Mouse (Mus musculus) heart, embryonic 14.5 days (tissue): ENCODE results near the gene Rapgef1. TPM values are rescaled to one million over a fixed set of nuclear protein-coding genes. Genes with fewer than 3 reads are reported as not detected.
"Not testable (repeated sequence)": the region's sequence is repeated elsewhere in the genome, so short reads cannot be mapped to it uniquely, and the experiment has no call there.

Source experiments
- ATAC-seq: fragments of 200-750 bp; cut with Nextera tagmentation; 2 replicates; pipeline ENCODE4 v1.8.0; 2017; ENCODE audit warnings: low read depth, moderate TSS enrichment; ENCODE audit not compliant: insufficient number of reproducible peaks, insufficient read depth, low FRiP score
- H3K27ac ChIP-seq, 2 experiments: fragments of 200-500 bp in 1 of 2; fragments of 300-500 bp in 1 of 2; sonication (generic) in 1 of 2; replicated peaks in 1 of 2; 2 replicates each; pipeline ENCODE4 v1.5.1; 2012 to 2014; ENCODE audit warnings: low read depth in 2 of 2, low read length in 2 of 2, control low read depth in 1 of 2, mild to moderate bottlenecking in 1 of 2, mixed read lengths in 1 of 2; ENCODE audit not compliant: control insufficient read depth in 1 of 2, insufficient read depth in 1 of 2
- H3K27me3 ChIP-seq: fragments of 300-500 bp; sonication (generic); 2 replicates; pipeline ENCODE4 v1.6.1; 2014; ENCODE audit warnings: mild to moderate bottlenecking, low read length, control low read depth; ENCODE audit not compliant: control insufficient read depth, insufficient read depth
- H3K36me3 ChIP-seq: fragments of 300-500 bp; sonication (generic); 2 replicates; pipeline ENCODE4 v1.6.1; 2014; ENCODE audit warnings: mild to moderate bottlenecking, control low read depth, low read length, mixed read lengths; ENCODE audit not compliant: control insufficient read depth, insufficient read depth
- H3K4me1 ChIP-seq, 2 experiments: fragments of 200-500 bp in 1 of 2; fragments of 300-500 bp in 1 of 2; sonication (generic) in 1 of 2; 2 replicates each; pipeline ENCODE4 v1.6.1; 2012 to 2014; ENCODE audit warnings: low read length in 2 of 2, control low read depth in 1 of 2, mixed read lengths in 1 of 2; ENCODE audit not compliant: control insufficient read depth in 2 of 2, insufficient read depth in 2 of 2
- H3K4me2 ChIP-seq: fragments of 300-500 bp; sonication (generic); 2 replicates; pipeline ENCODE4 v1.6.1; 2014; ENCODE audit warnings: mild to moderate bottlenecking, low read length
- H3K4me3 ChIP-seq, 2 experiments: fragments of 200-500 bp in 1 of 2; fragments of 300-500 bp in 1 of 2; sonication (generic) in 1 of 2; 2 replicates each; pipeline ENCODE4 v1.5.1; 2012 to 2014; ENCODE audit warnings: low read length in 2 of 2, mild to moderate bottlenecking in 2 of 2, control low read depth in 1 of 2, low read depth in 1 of 2, moderate library complexity in 1 of 2; ENCODE audit not compliant: control insufficient read depth in 1 of 2, insufficient read depth in 1 of 2
- H3K9ac ChIP-seq: fragments of 300-500 bp; sonication (generic); 2 replicates; pipeline ENCODE4 v1.6.1; 2014; ENCODE audit warnings: mild to moderate bottlenecking, low read length
- H3K9me3 ChIP-seq: fragments of 300-500 bp; sonication (generic); 2 replicates; pipeline ENCODE4 v1.6.1; 2016; ENCODE audit warnings: low read length, control low read depth; ENCODE audit not compliant: control insufficient read depth
- whole genome bisulfite sequencing: fragments of 180-500 bp; shearing (Covaris S2); extraction: QIAGEN DNeasy Blood & Tissue Kit; methylation state at CpG from one replicate; pipeline ENCODE4 v1.1.7; 2014; 5-methylcytosine and 5-hydroxymethylcytosine counted together
- polyA plus RNA-seq: library from polyadenylated mRNA; unstranded; fragments of >200 nt; fragmentation: Nextera tagmentation; extraction: Ambion mirVana; gene quantifications from 2 replicates; pipeline ENCODE4 v1.2.1, GENCODE M21; 2014

The Rapgef1 gene
- polyA plus RNA-seq, 1 experiment from 2014 or later, result 12.6 TPM

- ATAC-seq, result no peak
Observed at GRCm38 (mm10) chr2:29764831-29765230, 145.3 kb downstream of the Rapgef1 start.

DNA sequence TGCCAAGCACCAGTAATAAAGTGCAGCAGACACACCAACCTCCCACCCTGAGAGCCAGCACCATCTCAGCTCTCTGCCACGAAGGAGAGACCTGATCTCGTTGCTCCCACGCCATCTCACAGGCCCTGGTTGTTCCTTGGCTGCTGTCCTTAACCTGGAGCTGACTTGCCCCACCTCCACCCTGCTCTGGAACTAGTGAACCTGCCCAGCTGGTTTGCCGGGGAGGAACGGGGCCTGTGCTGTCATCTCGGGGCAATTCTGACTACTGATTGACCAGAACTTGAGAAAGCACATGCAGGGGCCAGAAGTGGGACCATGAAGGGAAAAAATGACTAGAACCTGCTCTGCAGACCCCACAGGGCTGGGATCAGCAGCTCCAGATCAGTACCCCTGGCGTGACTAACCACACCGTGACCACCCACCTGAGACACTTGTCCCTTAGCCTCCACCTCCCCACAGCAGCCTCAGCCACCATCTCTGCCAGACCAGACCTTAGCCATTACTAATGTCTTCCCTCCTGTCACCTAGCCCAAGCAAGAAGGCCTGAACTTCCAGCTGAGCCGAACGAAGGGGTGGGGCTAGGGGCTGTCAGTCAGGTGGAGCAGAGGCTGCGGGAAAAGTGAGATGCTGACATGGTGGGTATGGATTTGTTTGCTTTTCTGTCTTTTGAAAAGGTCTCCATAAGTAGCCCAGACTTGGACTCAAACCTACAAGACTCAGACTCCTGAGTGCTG is 148.6 kb downstream of the Rapgef1 start:
- Histone ChIP-seq H3K4me3 (no peak overlapping the region), H3K27me3 (0 out of 2 replicates have a peak, but pooled peaks cover under 1% of the 10 kb centered on the region), H3K4me1 (0 out of 4 replicates have a peak, but pooled peaks cover 0 to 2% of the 10 kb centered on the region in 2 experiments), H3K36me3 (no peaks in the 10 kb centered on the region), H3K27ac (no peak overlapping the region), H3K9me3 (no peaks in the 10 kb centered on the region), H3K9ac (no peak overlapping the region), H3K4me2 (no peak overlapping the region)
- WGBS, result 57% methylated on average over 11 of the region's 11 CpGs
- no peak for ATAC-seq

More at GRCm38 (mm10) chr2:29764831-29765230, 145.3 kb downstream of the Rapgef1 start:
- Histone ChIP-seq H3K4me3 (no peak overlapping the region), H3K9me3 (no peaks in the 10 kb centered on the region), H3K27me3 (0 out of 2 replicates have a peak, but pooled peaks cover 10% of the 10 kb centered on the region), H3K4me1 (no peaks in the 10 kb centered on the region), H3K4me2 (no peak overlapping the region), H3K36me3 (no peaks in the 10 kb centered on the region), H3K9ac (no peak overlapping the region), H3K27ac (no peak overlapping the region)
- 3% methylated on average over 1 of the region's 1 CpGs for WGBS

DNA sequence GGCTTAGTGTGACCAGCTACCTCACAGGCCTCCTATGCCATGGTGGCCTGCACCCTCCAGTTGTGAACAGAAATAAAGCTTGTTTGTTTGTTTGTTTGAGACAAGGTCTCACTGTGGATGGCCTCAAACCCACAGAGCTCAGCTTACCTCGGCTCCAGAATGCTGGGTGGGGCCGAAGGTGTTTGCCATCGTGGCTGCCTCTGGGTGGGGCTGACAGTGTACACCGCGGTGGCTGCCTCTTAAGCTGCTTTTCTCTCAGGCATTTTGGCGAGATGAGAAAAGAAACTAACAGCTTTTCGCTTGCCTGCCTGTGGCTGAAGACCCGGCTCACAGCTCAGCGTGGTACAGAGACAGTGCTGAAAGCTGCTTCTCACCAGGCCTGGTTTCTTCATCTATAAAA is 149.4 kb downstream of the Rapgef1 start:
- Histone ChIP-seq H3K27me3 (no peaks in the 10 kb centered on the region), H3K9me3 (no peaks in the 10 kb centered on the region), H3K4me3 (no peak overlapping the region), H3K4me2 (no peak overlapping the region), H3K4me1 (peaks cover 0 to 2% of the 10 kb centered on the region in 2 experiments; a peak in 2 of 4 replicates), H3K36me3 (no peaks in the 10 kb centered on the region), H3K27ac (no peak overlapping the region), H3K9ac (no peak overlapping the region)
- 65% methylated on average over 9 of the region's 9 CpGs for WGBS
- no peak for ATAC-seq

DNA sequence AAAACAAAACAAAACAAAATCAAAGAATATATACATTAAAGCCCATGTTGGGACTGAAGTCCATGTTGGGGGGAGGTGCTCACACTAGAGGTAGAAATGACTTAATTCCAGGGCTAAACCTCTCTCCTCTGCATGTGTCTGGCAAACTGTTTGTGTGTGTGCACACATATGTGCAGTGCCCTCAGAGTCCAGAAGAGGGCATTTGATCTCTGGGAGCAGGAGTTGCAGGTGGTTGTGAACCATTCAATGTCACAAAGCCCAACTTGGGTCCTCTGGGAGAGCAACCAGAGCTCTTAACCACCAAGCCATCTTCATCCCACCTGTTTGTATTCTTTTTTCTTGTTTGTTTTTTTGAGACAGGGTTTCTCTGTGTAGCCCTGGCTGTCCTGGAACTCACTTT is 150.6 kb downstream of the Rapgef1 start:
- Histone ChIP-seq H3K36me3 (no peaks in the 10 kb centered on the region), H3K4me1 (peaks cover 0 to 2% of the 10 kb centered on the region in 2 experiments; a peak in 2 of 4 replicates), H3K4me2 (no peak overlapping the region), H3K9ac (no peak overlapping the region), H3K27ac (no peak overlapping the region), H3K27me3 (no peaks in the 10 kb centered on the region), H3K4me3 (no peak overlapping the region), H3K9me3 (no peaks in the 10 kb centered on the region)
- ATAC-seq, result no peak

GRCm38 (mm10) chr2:29771611-29772461 is 152.3 kb downstream of the Rapgef1 start:
- peaks cover 5% of the 10 kb centered on the region for H3K36me3 ChIP-seq
- H3K4me1 ChIP-seq, result peaks cover 0 to 2% of the 10 kb centered on the region in 2 experiments; a peak in 2 of 4 replicates
- no peaks in the 10 kb centered on the region for H3K9me3 ChIP-seq
- no peak overlapping the region for H3K27ac ChIP-seq
- H3K4me3 ChIP-seq, result no peak overlapping the region
- no peaks in the 10 kb centered on the region for H3K27me3 ChIP-seq
- ATAC-seq, result no peak
- no peak overlapping the region for H3K4me2 ChIP-seq
- 63% methylated on average over 8 of the region's 8 CpGs for WGBS
- no peak overlapping the region for H3K9ac ChIP-seq

- no peak overlapping the region for H3K4me3 ChIP-seq
- peaks cover 20% of the 10 kb centered on the region for H3K36me3 ChIP-seq
- peaks cover 0 to 2% of the 10 kb centered on the region in 2 experiments; a peak in 2 of 4 replicates for H3K4me1 ChIP-seq
- 51% methylated on average over 4 of the region's 4 CpGs for WGBS
- H3K27me3 ChIP-seq, result no peaks in the 10 kb centered on the region
- no peak overlapping the region for H3K9ac ChIP-seq
- H3K4me2 ChIP-seq, result no peak overlapping the region
- H3K9me3 ChIP-seq, result no peaks in the 10 kb centered on the region
- H3K27ac ChIP-seq, result no peak overlapping the region
- ATAC-seq, result no peak
Observed at GRCm38 (mm10) chr2:29773323-29773722, 153.8 kb downstream of the Rapgef1 start.

GRCm38 (mm10) chr2:29781256-29781655 is 161.7 kb downstream of the Rapgef1 start:
- H3K4me3 ChIP-seq, H3K27me3 ChIP-seq, H3K9ac ChIP-seq, H3K4me2 ChIP-seq, H3K9me3 ChIP-seq, ATAC-seq, H3K4me1 ChIP-seq, H3K27ac ChIP-seq: not testable (repeated sequence)
- WGBS, result 88% methylated on average over 2 of the region's 2 CpGs
- H3K36me3 ChIP-seq, result peaks cover 97% of the 10 kb centered on the region
